Mouse (Mus musculus) heart, adult 2 months (tissue): Measurements from ENCODE around the gene Ccl17.

Experiments used
- CTCF ChIP-seq: fragments of 200-600 bp; IDR thresholded peaks from 2 replicates; pipeline ENCODE4 v1.8.1; 2022; ENCODE audit warnings: antibody characterized with exemption, mild to moderate bottlenecking, moderate library complexity
- EP300 ChIP-seq: fragments of 200-500 bp; IDR thresholded peaks from 2 replicates; pipeline ENCODE4 v1.6.1; 2011; ENCODE audit warnings: low read depth, low read length, control low read depth; ENCODE audit not compliant: insufficient read depth
- POLR2A ChIP-seq: fragments of 200-500 bp; IDR thresholded peaks from 2 replicates; pipeline ENCODE4 v1.6.1; 2011; ENCODE audit warnings: mild to moderate bottlenecking, low read depth, low read length, control low read depth; ENCODE audit not compliant: insufficient read depth

DNA sequence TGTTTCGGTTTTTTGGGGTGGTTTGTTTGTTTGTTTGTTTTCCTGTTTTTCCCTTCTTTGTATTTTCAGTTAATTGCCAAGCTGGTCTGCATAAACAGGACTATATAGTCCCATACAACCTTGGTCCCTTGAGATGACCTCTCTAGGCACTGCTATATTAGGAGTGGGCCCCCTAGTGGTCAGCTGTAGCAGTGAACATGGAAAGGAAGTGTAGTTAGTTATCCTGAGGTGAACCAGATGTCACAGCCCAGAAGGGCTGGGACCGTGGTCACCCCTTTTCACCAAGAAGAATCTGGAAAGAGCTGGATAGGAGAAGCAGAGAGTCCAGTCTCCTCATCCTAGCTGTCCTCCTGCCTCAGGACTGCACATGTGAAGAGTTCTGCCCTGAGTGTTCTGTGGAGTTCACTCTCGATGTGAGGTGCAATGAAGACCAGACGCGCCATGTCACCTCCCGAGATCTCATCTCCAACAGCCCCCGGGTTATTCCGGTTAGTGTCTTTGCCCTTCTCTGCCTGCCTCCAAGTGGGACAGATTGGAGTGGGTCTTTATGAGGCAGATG is 51.2 kb downstream of the Ccl17 start:
- no peak for TF ChIP-seq EP300
- peak; percentile 96 for TF ChIP-seq CTCF
- TF ChIP-seq POLR2A = no peak
